Mouse (Mus musculus) forebrain, postnatal 0 days (tissue): ENCODE measurements around the gene Nsun7. TPM values are rescaled to one million over a fixed set of nuclear protein-coding genes. Genes with fewer than 3 reads are reported as not detected.
A peak's percentile ranks its signal among the peaks of the same experiment; 100 is the strongest.

ENCODE experiments used
- ATAC-seq: fragments of 200-750 bp; cut with Nextera tagmentation; 2 replicates; pipeline ENCODE4 v1.8.0; 2017; ENCODE audit warnings: mild to moderate bottlenecking, moderate library complexity
- DNase-seq: peaks from one replicate; pipeline ENCODE4 v3.0.0-alpha.2; 2015
- H3K27ac ChIP-seq: fragments of 300-500 bp; sonication (generic); 2 replicates; pipeline ENCODE4 v1.5.1; 2014; ENCODE audit warnings: low read depth, mild to moderate bottlenecking, antibody characterized with exemption, low read length, moderate library complexity, mixed read lengths
- H3K27me3 ChIP-seq: fragments of 300-500 bp; sonication (generic); 2 replicates; pipeline ENCODE4 v1.6.1; 2014; ENCODE audit warnings: mild to moderate bottlenecking, low read length, mixed read lengths; ENCODE audit not compliant: insufficient read depth
- H3K36me3 ChIP-seq: fragments of 300-500 bp; sonication (generic); 2 replicates; pipeline ENCODE4 v1.6.1; 2014; ENCODE audit warnings: mild to moderate bottlenecking, moderate library complexity; ENCODE audit not compliant: insufficient read depth
- H3K4me1 ChIP-seq: fragments of 300-500 bp; sonication (generic); 2 replicates; pipeline ENCODE4 v1.6.1; 2014; ENCODE audit warnings: antibody characterized with exemption; ENCODE audit not compliant: insufficient read depth
- H3K4me2 ChIP-seq: fragments of 300-500 bp; sonication (generic); 2 replicates; pipeline ENCODE4 v1.6.1; 2014; ENCODE audit warnings: low read depth, mild to moderate bottlenecking, moderate library complexity
- H3K4me3 ChIP-seq: fragments of 300-500 bp; sonication (generic); 2 replicates; pipeline ENCODE4 v1.5.1; 2014; ENCODE audit warnings: low read depth, low read length, mixed read lengths
- H3K9ac ChIP-seq: fragments of 300-500 bp; sonication (generic); 2 replicates; pipeline ENCODE4 v1.6.1; 2014; ENCODE audit warnings: mild to moderate bottlenecking
- H3K9me3 ChIP-seq: fragments of 300-500 bp; sonication (generic); 2 replicates; pipeline ENCODE4 v1.6.1; 2016; ENCODE audit warnings: low read length
- CTCF ChIP-seq: sonication (generic); IDR thresholded peaks from 2 replicates; pipeline ENCODE4 v1.5.1; 2016; ENCODE audit warnings: antibody characterized with exemption, control low read depth, low read depth
- WGBS: fragments of 180-500 bp; shearing (Covaris S2); extraction: QIAGEN DNeasy Blood & Tissue Kit; methylation state at CpG from one replicate; pipeline ENCODE4 v1.1.7; 2014; 5-methylcytosine and 5-hydroxymethylcytosine counted together
- polyA plus RNA-seq: library from polyadenylated mRNA; unstranded; fragments of >200 nt; fragmentation: Nextera tagmentation; extraction: Ambion mirVana; gene quantifications from 2 replicates; pipeline ENCODE4 v1.2.1, GENCODE M21; 2015
- total RNA-seq: library from RNA; depleted of rRNA; stranded (reverse); fragments of >200 nt; gene quantifications from 2 replicates; pipeline ENCODE4 v1.2.3, GENCODE M21; 2014

Nsun7 gene
- total and polyA plus RNA-seq, 2 experiments from 2014 or later, result 3.1 to 5.2 TPM

DNA sequence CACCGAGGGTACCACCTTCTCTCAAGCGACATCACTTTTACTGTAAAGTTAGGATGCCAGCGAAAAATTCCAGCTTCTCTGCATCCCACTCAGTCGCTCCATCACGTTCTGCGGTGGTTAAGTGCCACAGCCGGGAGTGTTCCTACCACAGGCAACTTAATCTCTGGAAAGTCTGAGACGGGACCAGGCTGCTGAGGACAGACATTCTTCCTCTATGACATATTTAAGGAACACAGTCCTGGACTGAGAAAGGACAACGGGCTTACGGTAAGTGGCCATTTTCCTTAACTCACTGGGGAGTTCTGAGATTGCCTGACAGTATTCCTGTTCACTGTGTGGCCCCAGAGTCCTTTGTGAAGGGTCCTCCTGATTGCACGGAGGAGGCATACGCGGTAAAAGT, 40.9 kb downstream of the Nsun7 start:
- no peak for TF ChIP-seq CTCF
- H3K9me3 ChIP-seq, result no peaks in the 10 kb centered on the region
- no peak overlapping the region for H3K27ac ChIP-seq

DNA sequence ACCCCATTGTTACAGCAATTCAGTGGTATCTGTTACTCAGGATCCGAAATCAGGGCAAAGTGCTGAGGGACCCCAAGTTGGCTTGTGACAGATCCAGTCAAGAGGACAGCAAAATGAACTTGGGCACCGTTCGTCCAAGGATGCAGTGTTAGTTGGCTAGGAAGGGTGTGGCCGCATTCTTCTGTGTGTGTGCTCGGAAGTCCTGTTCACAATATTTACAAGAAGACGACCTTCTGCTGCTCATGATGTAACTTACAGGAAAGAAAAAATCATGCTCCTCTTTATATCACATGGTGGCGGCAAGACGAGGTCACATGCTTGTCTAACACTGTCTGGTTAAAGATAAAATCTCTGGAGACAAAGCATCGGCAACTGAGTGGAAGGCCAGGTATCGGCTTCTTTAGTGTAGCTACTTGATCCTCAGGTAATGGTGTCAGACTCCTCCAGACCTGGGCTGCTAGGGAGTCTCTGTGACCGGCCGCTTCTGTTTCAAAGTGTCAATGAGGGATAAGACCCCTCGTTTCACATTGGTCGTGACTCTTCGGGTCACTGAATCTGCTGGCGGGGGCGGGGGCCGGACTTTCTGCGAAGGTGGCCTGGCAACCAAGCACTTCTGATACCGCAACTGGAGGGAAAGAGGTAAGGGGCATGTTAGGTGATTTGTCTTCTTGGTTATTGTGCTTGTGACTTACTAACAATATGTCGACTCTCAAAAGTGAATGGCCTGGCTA, 42.6 kb downstream of the Nsun7 start:
- ATAC-seq (no peak), DNase-seq (no peak)
- Histone ChIP-seq H3K27me3 (no peaks in the 10 kb centered on the region), H3K9ac (no peak overlapping the region), H3K4me1 (peaks cover 8% of the 10 kb centered on the region), H3K27ac (no peak overlapping the region), H3K4me3 (no peak overlapping the region), H3K4me2 (no peak overlapping the region), H3K9me3 (no peaks in the 10 kb centered on the region), H3K36me3 (peaks cover 14% of the 10 kb centered on the region)
- 92% methylated on average over 21 of the region's 21 CpGs for WGBS
- no peak for TF ChIP-seq CTCF

More for the DNA sequence above, 40.9 kb downstream of the Nsun7 start:
- no peaks in the 10 kb centered on the region for H3K27me3 ChIP-seq
- H3K4me3 ChIP-seq, result no peak overlapping the region
- H3K4me1 ChIP-seq, result peaks cover 8% of the 10 kb centered on the region; the same call in 1 of the 2 replicates
- ATAC-seq (no peak), DNase-seq (no peak)
- no peak overlapping the region for H3K9ac ChIP-seq
- H3K4me2 ChIP-seq, result no peak overlapping the region
- peaks cover 15% of the 10 kb centered on the region for H3K36me3 ChIP-seq
- WGBS, result 81% methylated on average over 13 of the region's 13 CpGs

DNA sequence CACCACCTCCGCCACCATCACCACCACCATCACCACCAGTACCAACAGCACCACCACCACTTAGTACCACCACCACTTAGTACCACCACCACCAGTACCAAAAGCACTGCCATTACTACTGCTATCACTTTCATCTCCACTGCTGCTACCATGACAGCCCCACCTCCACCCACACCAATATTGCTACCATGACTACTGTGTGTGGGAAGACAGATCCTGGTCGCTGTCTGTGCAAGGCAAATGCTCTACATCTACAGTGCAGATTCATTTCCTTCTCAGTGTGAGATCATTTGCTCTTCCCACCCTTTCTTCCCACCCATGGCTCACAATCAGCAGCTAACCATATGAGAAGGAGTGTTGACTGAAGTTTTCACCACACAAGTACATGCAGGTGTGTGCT, 43.2 kb downstream of the Nsun7 start:
- Histone ChIP-seq H3K9ac (no peak overlapping the region), H3K4me1 (peaks cover 8% of the 10 kb centered on the region), H3K9me3 (no peaks in the 10 kb centered on the region), H3K27me3 (no peaks in the 10 kb centered on the region), H3K27ac (0 out of 2 replicates have a peak overlapping the region, but pooled peaks have one; percentile 5), H3K4me3 (no peak overlapping the region), H3K4me2 (no peak overlapping the region), H3K36me3 (peaks cover 11% of the 10 kb centered on the region)
- DNase-seq (no peak), ATAC-seq (0 out of 2 replicates have a peak, but pooled peaks have one; percentile 16)
- 92% methylated on average over 2 of the region's 2 CpGs for WGBS
- TF ChIP-seq CTCF, result no peak

DNA sequence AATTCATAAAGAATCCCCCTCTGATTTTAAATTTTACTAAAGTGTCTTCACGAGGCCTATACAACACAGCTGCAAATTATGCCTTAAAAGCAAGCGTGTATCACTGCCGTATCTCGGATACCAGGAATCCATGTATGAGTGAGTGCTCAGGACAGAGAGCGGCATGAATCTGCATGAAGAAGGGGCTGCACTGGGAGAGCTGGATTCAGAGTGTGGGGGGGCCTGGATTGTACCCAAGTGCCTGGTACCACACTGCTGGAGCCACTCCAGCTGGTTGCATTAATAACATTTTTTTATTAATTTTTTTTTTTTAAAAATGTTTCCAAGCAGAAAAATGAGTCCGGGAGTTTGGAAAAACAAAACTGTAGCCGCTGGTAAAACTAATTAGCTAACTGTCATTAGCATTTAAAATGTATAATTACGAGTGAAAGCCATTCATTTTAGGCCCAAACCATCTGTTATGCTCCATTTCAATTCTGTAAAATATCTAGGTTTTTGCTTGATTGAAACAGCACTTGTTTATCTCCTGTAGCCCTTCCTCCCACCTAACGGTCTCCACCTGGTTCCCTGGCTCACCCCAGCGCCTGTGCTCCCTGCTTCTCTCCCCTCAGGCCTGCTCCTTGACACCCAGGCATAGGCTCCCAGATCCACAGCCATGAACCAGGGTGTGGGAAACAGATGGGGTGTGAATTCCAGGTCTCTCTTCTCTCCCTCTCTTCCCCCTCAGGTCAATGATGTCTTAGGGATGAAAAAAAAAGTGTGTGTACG, 44.8 kb downstream of the Nsun7 start:
- peaks cover 5% of the 10 kb centered on the region for H3K4me1 ChIP-seq
- 35% methylated on average over 11 of the region's 11 CpGs for WGBS
- H3K4me2 ChIP-seq, result no peak overlapping the region
- H3K36me3 ChIP-seq, result peaks cover 24% of the 10 kb centered on the region
- no peaks in the 10 kb centered on the region for H3K9me3 ChIP-seq
- H3K27me3 ChIP-seq, result no peaks in the 10 kb centered on the region
- no peak overlapping the region for H3K4me3 ChIP-seq
- ATAC-seq (peak; percentile 29), DNase-seq (peak; percentile 50)
- peak overlapping the region; percentile 15 for H3K27ac ChIP-seq
- H3K9ac ChIP-seq, result no peak overlapping the region
- no peak for TF ChIP-seq CTCF

DNA sequence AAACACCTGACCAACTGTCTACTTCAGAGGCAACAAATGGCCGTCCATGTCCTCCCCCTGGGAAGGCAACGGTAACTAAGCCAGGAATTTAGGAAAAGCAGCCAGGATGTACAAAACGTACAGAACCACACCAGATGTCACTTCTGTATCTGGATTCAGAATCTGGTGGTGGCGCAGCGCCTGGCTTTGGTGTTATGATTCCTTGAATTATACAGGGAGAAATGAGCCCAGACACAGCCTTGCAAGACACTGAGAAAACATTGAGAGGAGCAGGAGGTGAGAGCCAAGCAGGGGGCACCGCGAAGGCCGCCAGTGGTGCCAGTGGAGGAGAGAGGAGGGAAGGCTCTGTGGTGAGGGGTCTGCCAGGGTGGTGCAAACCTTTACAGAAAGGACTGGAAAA, 45.8 kb downstream of the Nsun7 start:
- peak; percentile 64 for ATAC-seq
- no peak for TF ChIP-seq CTCF
- Histone ChIP-seq H3K27ac (peak overlapping the region; percentile 45; the same call in 1 of the 2 replicates), H3K36me3 (peaks cover 32% of the 10 kb centered on the region), H3K9me3 (no peaks in the 10 kb centered on the region), H3K27me3 (no peaks in the 10 kb centered on the region), H3K4me2 (no peak overlapping the region), H3K4me3 (no peak overlapping the region), H3K4me1 (peaks cover 5% of the 10 kb centered on the region), H3K9ac (no peak overlapping the region)
- 42% methylated on average over 8 of the region's 8 CpGs for WGBS
- peak; percentile 67 for DNase-seq

DNA sequence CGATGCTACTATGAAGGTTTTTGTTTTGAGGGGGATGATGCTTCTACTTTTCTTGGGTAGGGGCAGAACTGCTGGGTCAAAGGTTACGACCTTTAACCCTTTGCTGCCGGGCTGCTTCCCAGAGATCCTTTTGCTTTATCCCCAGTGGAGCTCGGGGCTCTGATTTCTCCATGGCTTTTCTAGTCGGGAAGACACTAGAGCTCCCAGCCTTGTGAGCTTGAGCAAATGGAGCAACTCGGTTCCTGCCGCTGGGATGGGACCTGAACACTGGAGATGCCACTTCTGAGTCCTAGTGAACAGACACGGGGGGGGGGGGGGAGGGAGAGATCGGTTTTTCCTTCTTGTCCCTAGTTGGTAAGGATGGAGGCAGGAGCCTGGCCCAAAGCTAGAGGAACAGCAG, 50.6 kb downstream of the Nsun7 start:
- DNase-seq (no peak), ATAC-seq (no peak)
- no peak for TF ChIP-seq CTCF
- H3K36me3 ChIP-seq, result peaks cover 33% of the 10 kb centered on the region
- H3K4me1 ChIP-seq, result no peaks in the 10 kb centered on the region; the same call in none of the 2 replicates
- H3K27ac ChIP-seq, result no peak overlapping the region
- no peak overlapping the region for H3K4me2 ChIP-seq
- no peaks in the 10 kb centered on the region for H3K27me3 ChIP-seq
- no peaks in the 10 kb centered on the region for H3K9me3 ChIP-seq
- H3K9ac ChIP-seq, result no peak overlapping the region
- 70% methylated on average over 9 of the region's 9 CpGs for WGBS
- no peak overlapping the region for H3K4me3 ChIP-seq

DNA sequence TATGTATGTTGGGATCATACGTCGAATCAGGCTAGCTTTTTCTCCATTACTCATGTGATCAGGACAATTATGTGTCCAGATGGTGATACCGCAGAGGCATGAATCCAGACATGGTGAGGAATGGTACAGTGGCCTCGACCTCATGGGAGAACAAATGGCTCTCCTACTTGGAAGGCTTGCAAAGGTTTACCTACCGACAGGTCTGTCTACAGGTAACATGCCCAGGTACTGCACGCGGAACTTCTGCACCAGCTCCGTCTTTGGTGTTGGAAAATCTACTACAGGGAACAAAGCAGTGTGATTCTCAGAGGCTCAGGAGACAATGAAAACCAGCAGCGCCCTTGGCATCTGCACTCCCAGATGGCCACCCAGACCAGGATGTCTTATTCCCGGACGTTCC, 51.1 kb downstream of the Nsun7 start:
- 88% methylated on average over 11 of the region's 11 CpGs for WGBS
- ATAC-seq, result no peak

More for the DNA sequence above, 51.1 kb downstream of the Nsun7 start:
- DNase-seq, result no peak
- Histone ChIP-seq H3K27ac (no peak overlapping the region), H3K9ac (no peak overlapping the region), H3K4me1 (no peaks in the 10 kb centered on the region; the same call in none of the 2 replicates), H3K4me3 (no peak overlapping the region), H3K9me3 (no peaks in the 10 kb centered on the region), H3K36me3 (peaks cover 33% of the 10 kb centered on the region), H3K4me2 (no peak overlapping the region), H3K27me3 (no peaks in the 10 kb centered on the region)
- no peak for TF ChIP-seq CTCF
